Mouse (Mus musculus) heart, adult 9 months (tissue): ENCODE results near the gene Sphk1.

ENCODE experiments used
- DNase-seq, 2 experiments: peaks; one replicate each; pipeline ENCODE4 v3.0.0; 2022; ENCODE audit warnings: low spot score in 2 of 2

Gene Sphk1

DNA sequence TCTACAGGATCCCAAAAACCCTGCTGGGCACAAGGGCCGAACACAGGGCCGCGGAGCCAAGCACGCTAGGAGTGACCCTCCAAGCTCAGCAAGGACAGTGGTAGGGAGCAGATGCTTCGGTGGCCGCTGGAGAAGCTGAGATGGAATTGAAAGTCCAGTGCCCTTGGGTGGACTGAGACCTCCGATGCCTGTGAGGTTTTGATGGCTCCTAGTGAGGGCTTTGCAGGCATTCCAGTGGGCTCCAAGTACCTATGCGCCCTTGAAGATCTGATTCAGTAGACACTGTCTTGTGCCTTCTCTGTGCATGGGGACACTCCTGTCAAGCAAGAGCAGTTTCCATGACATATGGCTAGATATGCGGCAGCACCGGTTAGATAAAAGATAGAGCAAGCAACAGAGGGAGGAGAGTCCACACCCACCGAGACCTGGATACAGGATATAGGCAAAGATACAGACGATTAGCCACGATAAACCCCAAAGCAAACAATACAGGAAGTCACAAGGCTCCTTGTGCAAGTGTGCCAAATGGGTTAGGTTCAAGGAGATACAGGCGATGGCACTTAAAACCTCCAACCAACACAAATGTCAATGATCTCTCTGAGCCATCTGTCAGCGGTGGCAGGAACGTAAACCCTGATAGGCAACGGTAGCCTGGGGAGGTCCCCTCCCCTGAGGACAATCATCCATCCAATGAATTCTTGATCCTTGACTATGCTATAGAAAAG, 24.4 kb upstream of the Sphk1 start:
- DNase-seq, result no peak

DNA sequence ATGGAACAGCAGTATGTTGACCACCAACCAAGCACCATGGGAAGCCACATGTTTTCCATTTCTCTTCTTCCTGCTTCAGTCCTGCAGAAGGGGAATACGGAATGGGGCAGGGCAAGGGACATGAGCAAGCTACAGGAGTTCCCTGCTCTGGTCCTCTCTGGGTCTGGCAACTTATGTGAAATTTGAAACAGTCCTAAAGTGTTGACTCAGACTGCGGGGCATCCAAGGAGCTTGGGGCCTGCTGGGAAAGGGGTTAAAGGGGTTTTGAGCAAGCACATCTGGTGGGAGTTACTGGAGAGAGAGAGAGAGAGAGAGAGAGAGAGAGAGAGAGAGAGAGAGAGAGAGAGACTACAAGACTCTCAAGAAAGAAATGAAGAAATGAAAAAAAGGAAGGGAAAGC, 22.0 kb upstream of the Sphk1 start:
- no peak for DNase-seq

DNA sequence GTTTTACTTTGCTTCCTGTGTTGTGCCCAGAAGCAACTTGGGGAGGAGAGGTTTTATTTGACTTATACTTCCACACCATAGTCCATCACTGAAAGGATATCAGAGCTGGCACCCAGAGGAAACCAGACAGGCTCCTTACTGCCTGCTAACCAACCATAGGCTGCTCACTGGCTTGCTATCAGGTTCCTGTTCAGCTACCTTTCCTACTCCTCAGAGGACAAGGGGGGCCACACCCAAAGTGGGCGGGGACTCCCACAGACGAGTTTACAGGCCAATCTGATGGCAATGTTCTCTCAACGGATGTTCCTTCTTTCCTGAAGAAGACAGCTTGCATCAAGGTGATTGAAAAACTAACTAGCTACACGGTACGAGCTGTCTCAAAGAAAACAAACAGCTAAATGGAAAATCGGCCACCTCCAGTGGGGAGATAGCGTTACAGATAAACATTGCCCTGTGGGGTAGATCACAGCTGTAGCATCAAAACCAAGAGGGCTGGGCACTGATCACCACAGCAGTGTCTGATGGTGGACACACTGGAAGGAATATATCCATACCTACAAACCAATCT, 19.3 kb upstream of the Sphk1 start:
- DNase-seq, result no peak

DNA sequence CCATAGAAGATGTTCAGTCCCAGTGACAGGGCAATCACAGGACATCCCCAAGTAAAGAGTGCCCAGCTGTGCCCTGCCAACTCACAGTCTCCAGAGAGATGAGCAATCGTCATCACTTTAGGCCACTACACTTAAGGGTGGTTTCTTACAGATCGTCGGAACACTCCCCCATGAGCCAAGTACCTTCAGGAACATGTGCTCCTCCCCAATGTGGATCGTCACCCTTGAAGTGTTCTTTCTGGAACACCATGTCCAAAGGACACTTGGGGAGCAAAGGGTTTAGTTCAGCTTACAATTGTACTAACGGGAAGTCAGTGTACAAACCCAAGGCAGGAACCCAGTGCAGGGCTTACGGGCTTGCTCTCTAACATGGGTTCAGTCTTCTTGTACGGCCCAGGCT, 18.6 kb upstream of the Sphk1 start:
- no peak for DNase-seq

DNA sequence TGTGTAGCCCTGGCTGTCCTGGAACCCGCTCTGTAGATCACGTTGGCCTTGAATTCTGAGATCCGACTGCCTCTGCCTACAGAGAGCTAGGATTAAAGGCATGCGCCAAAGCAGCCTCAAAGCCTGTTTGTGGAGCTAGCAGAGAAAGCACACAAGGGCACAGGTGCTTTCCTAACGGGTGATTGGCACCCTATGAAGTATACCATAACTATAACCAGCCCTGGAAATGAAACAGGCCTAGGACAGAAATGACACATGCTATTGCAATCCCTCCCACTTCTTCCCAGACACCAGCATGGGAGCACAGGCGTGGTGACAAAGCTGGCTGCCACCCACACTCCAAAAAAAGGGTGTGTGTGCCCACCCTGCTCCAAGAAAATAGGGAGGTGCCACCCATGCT, 17.7 kb upstream of the Sphk1 start:
- DNase-seq, result no peak

DNA sequence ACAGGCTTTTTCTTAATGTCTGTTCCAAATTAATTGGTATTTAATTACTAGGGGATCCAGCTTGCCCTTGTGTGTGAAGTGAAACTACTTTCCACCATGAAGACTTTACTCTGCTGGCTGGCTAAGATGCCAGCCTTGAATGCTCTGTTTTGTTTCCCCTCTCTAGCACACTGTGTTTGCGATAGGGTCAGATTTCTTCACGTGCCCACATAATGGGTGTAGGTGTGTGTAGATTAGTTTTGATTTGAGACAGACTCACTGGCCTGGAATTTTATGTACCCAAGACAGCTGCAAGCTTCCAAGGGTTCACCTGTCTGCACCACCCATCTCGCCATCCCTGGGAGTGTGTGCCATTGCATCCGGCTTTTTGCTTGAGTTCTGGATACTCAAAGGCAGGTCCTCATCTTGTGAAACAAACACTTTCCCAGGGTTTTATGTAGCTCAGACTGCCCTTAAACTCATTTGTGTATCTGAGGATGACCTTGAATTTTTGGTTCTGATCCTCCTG, 17.1 kb upstream of the Sphk1 start:
- DNase-seq, result no peak

DNA sequence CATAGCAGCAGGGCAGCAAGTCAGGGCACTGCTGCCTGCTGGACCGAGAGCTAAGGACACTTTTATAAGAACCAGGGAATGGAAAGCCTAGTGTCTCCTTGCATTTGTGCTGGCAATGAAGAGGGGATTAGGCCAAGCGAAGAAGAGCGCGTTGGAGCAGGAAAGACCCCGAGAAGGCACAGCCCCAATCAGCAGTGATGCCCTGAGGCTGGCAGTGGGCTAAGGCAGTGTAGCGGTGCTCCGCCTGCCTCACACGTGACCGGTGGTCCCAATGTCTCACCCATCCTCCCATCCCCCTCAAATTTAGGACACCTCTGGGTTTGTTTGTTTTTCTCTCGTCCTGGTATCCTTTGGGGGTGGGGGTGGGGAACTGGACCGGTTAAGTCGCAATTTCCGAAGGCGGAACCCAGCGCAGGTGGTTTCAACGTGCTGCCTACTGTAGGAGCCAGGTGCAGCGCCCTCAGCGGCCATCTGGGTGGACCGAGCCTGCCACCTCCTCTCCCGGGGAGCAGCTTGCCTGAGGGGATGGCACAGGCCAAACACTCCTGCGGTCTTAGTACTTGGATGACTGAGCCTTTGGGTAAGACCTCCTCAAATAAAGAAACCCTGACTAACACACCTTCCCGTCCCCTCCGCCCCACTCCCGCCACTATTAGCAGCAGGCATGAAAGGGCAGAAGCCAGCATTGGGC, 15.2 kb upstream of the Sphk1 start:
- DNase-seq, result no peak

DNA sequence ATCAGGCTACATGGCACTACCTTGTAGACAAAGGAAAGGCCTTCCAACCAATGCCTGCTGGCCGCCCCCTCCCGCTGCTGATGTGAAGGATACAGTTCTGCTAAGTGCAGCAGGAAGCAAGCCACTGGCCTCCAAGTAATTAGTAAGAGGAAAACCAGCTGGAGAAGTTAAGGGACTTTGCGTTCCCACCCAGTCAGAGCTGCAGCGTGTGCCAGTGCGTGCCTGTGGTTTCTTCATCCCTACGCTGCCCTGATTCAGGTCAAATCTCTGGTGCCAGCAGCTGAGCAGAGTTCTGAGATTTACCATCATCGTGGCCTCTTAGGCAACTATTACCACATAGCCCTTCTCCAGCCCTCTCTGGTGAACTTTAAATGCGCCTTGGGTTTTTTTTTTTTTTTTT, 12.2 kb upstream of the Sphk1 start:
- peak; percentile 64 to 77 for DNase-seq

DNA sequence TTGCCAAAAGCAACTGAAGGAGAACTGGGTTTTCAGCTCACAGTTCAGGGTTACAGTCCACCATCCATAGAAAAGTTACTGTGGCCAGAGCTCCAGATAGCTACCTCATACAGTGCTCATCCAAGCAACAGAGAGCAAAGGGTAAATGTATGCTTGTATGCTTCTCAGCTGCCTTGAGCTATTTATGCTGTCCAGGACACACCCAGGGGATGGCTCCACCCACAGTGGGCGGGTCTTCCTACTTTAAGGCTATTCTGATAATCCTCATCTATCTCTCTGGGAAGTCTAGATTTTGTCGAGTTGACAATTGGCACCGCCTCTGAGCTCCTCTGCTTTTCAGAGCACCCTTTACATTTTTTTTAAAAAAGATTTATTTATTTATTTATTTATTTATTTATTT, 9.6 kb upstream of the Sphk1 start:
- no peak for DNase-seq

DNA sequence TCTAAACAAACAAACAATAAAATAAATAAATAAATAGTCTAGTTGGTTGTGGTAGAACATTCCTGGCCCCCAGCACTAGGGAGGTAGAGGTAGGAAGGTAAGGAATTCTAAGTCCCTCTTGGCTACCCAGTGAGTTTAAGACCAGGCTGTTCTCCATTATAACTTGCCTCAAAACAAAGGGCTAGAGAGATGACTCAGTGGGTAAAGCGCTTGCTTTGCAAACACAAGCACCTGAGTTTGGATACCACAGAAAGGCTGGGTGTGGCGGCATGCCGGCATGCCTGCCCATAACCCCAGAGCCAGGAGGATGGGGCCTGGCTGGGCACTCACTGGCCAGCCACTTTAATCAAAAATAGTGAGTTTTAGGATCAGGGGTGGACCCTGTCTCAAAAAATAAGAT, 8.7 kb upstream of the Sphk1 start:
- no peak for DNase-seq

DNA sequence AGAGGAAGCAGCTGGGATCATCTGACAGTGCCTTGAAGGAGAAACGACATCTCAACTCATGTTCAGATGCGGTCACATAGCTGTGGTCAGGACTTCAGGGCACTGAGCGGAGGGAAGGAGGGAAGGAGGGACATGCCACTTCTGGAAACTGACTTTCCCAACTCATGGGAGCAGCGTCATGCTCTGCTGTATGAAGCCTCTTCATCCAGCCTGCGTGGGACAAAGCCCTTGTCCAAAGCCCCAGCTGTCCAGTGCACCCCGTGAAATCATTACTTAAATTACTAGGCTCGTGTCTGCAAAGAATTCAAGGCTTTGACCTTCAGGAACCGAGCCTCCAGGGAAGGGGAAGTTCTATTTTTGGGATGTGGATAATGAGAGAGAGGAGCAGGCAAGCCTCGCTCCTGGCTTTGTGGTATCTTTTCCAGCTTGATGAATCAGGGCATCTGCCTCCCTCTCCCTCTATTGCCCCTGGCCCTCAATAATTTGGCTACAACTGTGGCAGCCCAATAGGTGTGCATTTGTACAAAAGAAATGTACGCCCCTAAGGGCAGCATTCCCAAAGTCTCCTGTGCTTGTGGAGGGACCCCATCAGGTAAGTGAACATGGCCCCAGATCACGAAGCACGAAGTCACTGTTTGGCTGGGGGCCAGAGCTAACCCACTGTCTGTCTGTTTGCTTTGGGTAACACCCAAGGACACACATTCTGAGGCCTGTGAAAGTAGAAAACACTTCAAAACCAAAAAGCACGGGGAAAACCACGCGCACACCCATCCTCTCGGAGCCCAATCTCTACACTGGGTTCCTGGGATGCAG, 7.6 kb upstream of the Sphk1 start:
- DNase-seq, result peak; percentile 61 to 62

DNA sequence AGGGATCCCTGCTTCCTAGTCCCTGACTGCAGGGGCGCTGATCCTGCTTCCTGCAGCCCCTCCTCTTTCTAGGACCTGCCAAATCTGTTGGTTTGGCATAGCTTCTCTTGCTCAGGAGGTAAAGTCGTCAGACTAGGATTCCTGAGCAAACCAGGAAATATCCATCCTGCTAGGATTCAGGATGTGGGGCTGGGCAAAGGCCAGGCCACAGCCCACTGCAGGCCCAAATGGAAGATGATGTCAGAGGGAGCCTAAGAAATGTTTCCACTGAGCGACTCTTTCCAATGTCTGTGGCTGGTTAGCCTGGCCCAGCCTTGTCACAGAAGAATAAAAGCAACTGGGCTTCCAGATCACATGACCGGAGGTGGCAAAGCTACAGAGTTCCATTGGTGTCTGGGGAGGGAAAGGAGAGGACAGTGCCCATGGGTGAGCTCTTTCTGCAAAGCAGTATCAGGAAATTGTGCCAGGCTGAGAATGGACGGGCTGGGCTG, 7.0 kb upstream of the Sphk1 start:
- DNase-seq, result peak; percentile 63 to 81

DNA sequence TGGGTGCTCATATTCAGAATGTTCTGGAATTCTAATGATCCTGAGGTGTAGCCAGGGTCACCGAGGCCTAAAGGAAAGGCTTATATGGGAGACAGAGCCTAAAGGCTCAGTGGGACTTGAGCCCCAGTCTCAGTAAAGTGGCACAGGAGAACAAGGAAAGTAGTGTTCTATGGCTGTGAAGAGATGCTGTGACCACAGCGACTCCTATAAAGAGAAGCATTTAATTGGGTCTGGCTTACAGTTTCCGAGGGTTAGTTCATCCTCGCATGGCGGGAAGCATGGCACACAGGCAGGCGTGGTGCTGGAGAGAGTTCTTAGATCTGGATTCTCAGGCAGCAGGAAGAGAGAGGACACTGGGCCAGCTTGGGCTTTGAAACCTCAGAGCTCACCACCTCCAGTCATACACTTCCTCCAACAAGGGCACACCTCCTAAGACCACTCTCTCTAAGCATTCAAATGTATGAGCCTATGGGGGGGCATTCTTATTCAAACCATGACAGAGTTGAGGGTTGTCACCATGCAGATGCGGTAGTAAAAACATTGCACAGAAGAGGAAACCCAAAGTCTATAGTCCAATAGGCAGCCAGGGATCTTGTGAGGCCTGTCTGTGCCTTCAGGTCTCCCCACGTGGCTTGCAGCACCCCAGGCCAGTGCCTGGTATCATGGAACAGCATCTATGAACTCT, 1.9 kb upstream of the Sphk1 start:
- DNase-seq, result no peak

DNA sequence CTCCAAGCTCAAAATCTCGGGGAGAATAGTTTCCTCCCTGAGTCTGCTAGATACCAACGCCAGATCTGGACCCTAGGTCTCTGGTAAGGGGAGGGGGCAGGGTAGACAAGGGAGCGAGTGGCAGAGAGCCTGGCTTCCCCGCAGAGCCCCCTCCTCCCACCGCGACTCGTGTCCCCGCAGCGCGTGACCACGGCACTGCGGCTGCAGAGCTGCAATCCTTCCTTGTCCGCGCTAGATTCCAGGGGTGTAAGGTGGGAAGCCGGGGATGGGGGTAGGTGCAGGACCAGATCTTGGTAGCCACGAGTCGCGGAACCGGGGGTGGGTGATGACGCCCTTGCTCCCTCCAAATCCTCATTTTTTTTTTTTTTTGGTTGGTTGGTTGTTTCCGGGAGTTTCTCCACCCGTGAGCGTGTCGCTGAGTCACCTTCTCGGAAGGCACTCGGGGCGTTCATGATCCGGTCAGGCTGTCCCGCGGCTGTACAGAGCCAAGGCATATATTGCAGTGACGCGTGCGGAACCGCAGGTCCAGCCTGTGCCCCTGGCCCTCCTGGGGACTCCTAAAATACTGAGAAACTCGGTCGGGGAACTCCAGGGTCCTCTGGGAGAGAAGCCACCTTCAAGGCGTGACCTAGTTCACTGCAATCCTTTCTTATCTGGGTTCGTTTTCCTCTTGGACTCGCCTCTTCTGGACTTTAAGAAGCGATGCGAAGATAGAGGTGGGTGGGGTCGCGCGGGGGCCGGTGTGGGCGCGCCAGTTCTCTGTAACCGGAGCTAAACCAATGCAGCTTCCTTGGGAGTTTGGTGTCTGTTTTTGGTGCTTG, 856 bp downstream of the Sphk1 start:
- DNase-seq, result peak in 1 of 2 experiments; percentile 28

DNA sequence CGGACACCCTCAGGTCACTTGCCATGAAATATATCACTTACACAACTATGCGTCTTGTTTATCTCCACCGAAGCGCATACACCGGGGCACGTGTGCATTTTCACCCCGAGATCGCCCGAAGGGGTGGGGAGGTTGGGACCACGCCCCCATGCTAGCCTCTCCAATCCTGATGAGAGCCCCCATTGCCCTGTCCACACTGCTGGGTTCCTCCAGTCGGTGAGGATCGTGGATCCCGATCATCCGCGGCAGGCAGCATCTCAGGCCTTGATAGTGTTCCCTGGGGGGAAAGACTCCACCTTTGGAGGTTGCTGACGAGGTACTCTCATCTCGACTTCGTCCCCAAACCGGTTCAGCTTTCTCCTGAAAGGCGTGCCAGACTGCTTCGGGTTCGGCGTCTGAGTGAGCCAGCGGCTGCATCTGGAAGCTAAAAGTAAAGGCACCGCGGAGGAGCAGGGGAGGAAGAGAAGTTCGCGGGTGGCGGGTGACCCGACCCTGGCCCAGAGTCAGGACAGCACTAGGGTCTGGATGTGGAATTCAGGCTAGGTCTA, 1.6 kb downstream of the Sphk1 start:
- peak in 1 of 2 experiments; percentile 22 for DNase-seq

DNA sequence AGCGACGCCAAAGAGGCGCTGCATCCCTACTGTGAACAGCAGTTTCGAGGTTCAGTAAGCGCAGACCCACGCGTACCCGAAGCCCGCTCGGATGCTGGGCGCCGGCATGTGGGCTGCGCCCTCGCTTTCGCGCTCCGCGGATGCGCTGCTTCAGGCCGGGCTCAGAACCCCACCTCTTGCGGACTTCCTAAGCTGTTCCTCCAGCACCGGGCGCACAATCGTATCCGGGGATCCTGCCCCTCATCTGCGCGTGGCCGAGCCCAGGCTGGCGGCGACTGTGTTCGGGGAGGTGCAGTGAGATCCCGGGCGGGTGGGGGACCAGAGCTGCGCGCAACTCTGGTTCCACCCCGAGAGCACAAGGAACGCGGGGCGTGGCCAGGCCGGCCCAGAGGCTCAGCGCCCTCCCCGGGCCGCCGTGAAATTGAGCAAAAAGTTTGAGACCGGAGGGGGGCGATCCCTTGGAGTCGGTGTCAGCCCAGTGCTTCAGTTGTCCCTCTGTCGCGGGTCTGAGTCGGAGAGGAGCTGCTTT, 2.1 kb downstream of the Sphk1 start:
- DNase-seq, result peak; percentile 73 to 74

DNA sequence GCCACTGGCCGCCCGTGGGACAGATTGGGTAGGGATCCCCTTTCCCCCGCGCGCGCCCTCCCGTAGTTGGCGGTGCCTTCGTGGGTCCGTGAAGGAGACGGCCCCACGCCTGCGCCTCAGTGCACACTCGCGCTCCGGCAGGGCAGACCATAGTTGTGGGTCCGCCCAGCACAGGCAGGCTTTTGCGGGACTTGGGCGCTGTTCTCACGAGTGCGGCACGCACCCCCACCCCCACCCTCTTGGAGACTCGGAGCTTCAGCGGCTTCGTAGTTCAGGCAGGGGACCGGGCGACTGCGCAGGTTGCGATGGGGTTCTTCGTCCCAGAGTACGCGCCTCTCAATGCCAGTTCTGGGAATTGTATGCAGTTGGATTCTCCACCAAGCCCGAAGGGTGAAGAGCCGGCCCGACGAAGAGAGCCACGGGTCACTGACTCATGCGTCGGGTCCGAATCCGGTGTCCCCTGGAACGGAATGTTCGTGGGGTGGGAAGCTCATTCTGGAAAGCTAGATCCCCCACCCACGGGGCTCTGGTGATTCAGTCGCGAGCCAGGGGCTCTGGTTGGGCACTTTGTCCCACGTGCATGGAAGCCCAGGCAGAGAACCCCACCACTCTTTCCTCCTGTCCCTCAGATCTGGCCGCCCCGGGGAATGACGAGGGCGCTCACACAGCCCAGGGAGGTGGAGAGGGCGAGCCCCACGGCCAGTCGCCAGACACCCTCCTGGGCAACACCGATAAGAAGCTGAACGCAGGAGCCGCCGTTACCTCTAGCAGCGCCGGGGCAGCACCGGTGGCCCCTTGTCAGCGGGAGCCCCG, 2.8 kb downstream of the Sphk1 start:
- DNase-seq, result peak; percentile 25 to 39

DNA sequence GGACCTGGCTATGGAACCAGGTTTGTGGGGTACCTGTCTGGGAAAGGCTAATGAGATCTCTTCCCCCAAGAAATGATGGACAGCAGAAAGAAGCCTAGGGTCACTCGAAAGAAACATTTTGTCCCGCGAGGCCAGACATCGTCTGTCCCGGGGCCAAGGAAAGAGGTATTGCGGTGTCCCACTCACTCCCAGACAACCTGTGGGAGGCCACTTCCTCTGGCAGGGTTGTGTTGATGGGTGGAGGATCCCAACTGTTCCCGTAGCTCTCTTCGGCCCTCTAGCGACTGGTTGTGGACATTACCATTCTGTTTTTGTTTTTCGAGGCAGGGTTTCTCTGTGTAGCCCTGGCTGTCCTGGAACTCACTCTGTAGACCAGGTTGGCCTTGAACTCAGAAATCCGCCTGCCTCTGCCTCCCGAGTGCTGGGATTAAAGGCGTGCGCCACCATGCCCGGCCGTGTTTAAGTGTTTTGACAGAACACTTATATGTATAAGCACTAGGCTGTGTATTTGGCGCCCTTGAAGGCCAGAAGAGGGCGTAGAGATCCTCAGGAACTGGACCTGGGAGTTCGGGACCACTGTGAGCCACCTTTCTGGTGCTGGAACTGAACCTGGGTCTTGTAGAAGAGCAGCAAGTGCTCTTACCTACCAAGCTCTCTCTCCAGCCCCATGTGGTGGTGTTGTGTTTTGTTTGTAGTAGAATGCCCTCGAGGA, 3.6 kb downstream of the Sphk1 start:
- DNase-seq, result peak; percentile 71 to 77
